Mouse (Mus musculus) thymus, adult 2 months (tissue): Measurements from ENCODE around the gene Ager.

Experiments
- CTCF ChIP-seq: fragments of 200-500 bp; IDR thresholded peaks from 2 replicates; pipeline ENCODE4 v1.5.1; 2012; ENCODE audit warnings: mild to moderate bottlenecking, control low read depth, low read length, moderate library complexity, borderline replicate concordance; ENCODE audit not compliant: control insufficient read depth, poor library complexity, insufficient read depth; ENCODE audit errors: extremely low read depth
- POLR2A ChIP-seq: fragments of 200-500 bp; IDR thresholded peaks from 2 replicates; pipeline ENCODE4 v1.6.1; 2012; ENCODE audit warnings: mild to moderate bottlenecking, low read length, control low read depth, moderate library complexity; ENCODE audit not compliant: control insufficient read depth, poor library complexity, insufficient read depth; ENCODE audit errors: extremely low read depth

DNA sequence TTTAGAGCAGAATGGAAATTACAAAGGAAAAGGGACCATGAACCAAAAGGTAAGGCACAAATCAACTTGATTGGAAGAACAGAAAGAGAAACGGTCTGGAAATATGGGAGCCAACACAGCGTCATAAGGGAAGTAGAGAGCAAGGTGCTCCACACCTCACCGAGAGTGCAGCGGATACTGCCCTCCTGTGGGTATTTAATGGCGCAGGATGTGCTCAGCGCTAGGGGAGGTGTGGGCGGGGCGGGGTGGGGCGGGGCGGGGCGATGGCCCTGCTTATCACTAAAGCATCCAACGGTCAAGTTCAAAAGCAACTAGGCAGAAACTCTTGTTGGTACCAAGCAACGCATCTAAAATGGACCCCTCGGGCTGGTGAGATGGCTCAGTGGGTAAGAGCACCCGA, 37.8 kb upstream of the Ager start:
- TF ChIP-seq CTCF (no peak), POLR2A (no peak)
